Mouse (Mus musculus) intestine, embryonic 16.5 days (tissue): ENCODE data around the gene Kat5. TPM values are rescaled to one million over a fixed set of nuclear protein-coding genes. Genes with fewer than 3 reads are reported as not detected.
A peak's percentile ranks its signal among the peaks of the same experiment; 100 is the strongest.

Experiments used
- ATAC-seq: fragments of 200-750 bp; cut with Nextera tagmentation; 2 replicates; pipeline ENCODE4 v1.8.0; 2017; ENCODE audit warnings: moderate TSS enrichment, moderate library complexity
- H3K27ac ChIP-seq: fragments of 300-500 bp; sonication (generic); 2 replicates; pipeline ENCODE4 v1.5.1; 2014; ENCODE audit warnings: mild to moderate bottlenecking, low read length
- H3K27me3 ChIP-seq: fragments of 300-500 bp; sonication (generic); replicated peaks from 2 replicates; pipeline ENCODE4 v1.6.1; 2014; ENCODE audit warnings: low read length, control low read depth, mixed read lengths; ENCODE audit not compliant: control insufficient read depth, insufficient read depth
- H3K36me3 ChIP-seq: fragments of 300-500 bp; sonication (generic); 2 replicates; pipeline ENCODE4 v1.6.1; 2014; ENCODE audit warnings: low read length, control low read depth; ENCODE audit not compliant: control insufficient read depth, insufficient read depth
- H3K4me1 ChIP-seq: fragments of 300-500 bp; sonication (generic); 2 replicates; pipeline ENCODE4 v1.6.1; 2014; ENCODE audit warnings: low read length, control low read depth, mixed read lengths; ENCODE audit not compliant: control insufficient read depth, insufficient read depth
- H3K4me2 ChIP-seq: fragments of 300-500 bp; sonication (generic); 2 replicates; pipeline ENCODE4 v1.6.1; 2014; ENCODE audit warnings: low read depth, low read length, control low read depth
- H3K4me3 ChIP-seq: fragments of 300-500 bp; sonication (generic); 2 replicates; pipeline ENCODE4 v1.5.1; 2014; ENCODE audit warnings: mild to moderate bottlenecking, low read length
- H3K9ac ChIP-seq: fragments of 300-500 bp; sonication (generic); 2 replicates; pipeline ENCODE4 v1.6.1; 2014; ENCODE audit warnings: low read depth, low read length
- H3K9me3 ChIP-seq: fragments of 300-500 bp; sonication (generic); 2 replicates; pipeline ENCODE4 v1.6.1; 2016; ENCODE audit warnings: low read length, control low read depth; ENCODE audit not compliant: control insufficient read depth
- WGBS: fragments of 180-500 bp; shearing (Covaris S2); extraction: QIAGEN DNeasy Blood & Tissue Kit; methylation state at CpG from one replicate; pipeline ENCODE4 v1.1.7; 2014; 5-methylcytosine and 5-hydroxymethylcytosine counted together
- polyA plus RNA-seq: library from polyadenylated mRNA; unstranded; fragments of >200 nt; fragmentation: Nextera tagmentation; extraction: Ambion mirVana; gene quantifications from 2 replicates; pipeline ENCODE4 v1.2.1, GENCODE M21; 2015

Gene Kat5
- polyA plus RNA-seq: 40.2 and 40.9 TPM in 2 replicates

- Histone ChIP-seq H3K27me3 (no peaks in the 10 kb centered on the region), H3K9ac (peak within 1 kb of the TSS; percentile 87), H3K27ac (peak within 1 kb of the TSS; percentile 95), H3K9me3 (no peaks in the 10 kb centered on the region), H3K4me1 (peaks cover 16% of the 10 kb centered on the region), H3K36me3 (peaks cover 18% of the 10 kb centered on the region), H3K4me3 (peak within 1 kb of the TSS; percentile 70), H3K4me2 (peak within 1 kb of the TSS; percentile 77)
- ATAC-seq: peak; percentile 95
- WGBS: under 1% methylated on average over 55 of the region's 55 CpGs
These were observed at the start of gene Kat5 for GRCm38 (mm10) chr19:5609547-5610404. Gene Kat5 (minus strand): TSS chr19:5610237.

DNA sequence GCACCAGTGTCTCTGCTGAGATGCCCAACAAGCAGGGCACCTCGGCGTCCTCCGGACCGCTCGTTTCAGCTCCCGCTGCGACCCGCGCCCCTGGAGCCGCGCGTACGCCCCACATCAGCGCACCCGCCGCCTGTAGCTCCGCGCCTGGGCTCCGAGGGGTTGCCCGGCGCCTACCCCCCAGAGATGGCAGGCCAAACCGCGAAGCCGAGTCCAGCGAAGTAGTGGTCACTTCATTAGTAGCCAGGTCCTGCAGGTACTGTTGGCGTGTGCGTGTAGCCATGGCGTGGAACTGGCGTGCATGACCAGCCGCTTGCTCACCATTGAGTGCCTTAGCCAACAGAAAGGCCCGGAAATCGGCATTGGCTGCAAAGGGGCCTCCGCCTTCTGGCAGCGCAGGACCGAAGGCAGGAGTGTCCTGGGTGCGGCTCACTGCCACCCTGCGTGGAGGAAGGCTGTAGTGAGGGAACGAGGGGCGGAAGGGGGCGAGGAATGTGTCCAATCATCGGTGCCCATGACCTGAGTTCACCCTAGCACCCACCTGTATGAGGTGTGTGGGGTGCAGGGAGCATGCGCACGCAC is 44.8 kb upstream of the Kat5 start:
- Histone ChIP-seq H3K27ac (no peak overlapping the region), H3K36me3 (peaks cover 6% of the 10 kb centered on the region; the same call in 1 of the 2 replicates), H3K4me3 (peak overlapping the region; percentile 44), H3K27me3 (no peaks in the 10 kb centered on the region), H3K4me2 (peak overlapping the region; percentile 68), H3K9ac (peak overlapping the region; percentile 54), H3K4me1 (peaks cover 10% of the 10 kb centered on the region), H3K9me3 (no peaks in the 10 kb centered on the region)
- peak; percentile 9; the same call in 1 of the 2 replicates for ATAC-seq
- 23% methylated on average over 43 of the region's 43 CpGs for WGBS

- Histone ChIP-seq H3K36me3 (peaks cover 3% of the 10 kb centered on the region; the same call in 1 of the 2 replicates), H3K27me3 (no peaks in the 10 kb centered on the region), H3K9ac (peak overlapping the region; percentile 54), H3K27ac (no peak overlapping the region), H3K4me1 (peaks cover 15% of the 10 kb centered on the region), H3K9me3 (no peaks in the 10 kb centered on the region), H3K4me2 (peak overlapping the region; percentile 68), H3K4me3 (peak overlapping the region; percentile 44)
- peak; percentile 88 for ATAC-seq
- WGBS: 12% methylated on average over 62 of the region's 62 CpGs
These were observed 44.1 kb upstream of the Kat5 start for GRCm38 (mm10) chr19:5653969-5654719.

DNA sequence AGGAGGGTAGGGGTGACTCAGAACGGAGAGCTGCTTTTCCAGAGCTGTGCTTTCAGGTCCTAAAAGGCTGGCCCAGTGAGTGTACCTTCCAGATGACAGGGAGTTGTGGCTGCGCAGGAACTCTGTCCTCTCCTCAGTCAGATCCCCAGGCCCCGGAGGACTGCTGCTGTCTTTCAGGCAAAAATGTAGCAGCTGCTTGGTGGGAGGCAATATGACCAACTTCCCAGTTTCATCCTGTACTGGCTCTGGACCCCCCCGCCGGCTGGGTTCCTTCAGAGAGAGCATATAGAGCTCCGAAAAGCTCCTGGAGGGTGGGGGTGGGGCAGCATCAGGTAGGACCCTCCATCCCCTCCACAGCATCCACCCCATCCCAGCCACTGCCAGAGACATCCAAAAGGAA is 42.5 kb upstream of the Kat5 start:
- H3K27me3 ChIP-seq: no peaks in the 10 kb centered on the region
- H3K36me3 ChIP-seq: 0 out of 2 replicates have a peak, but pooled peaks cover 3% of the 10 kb centered on the region
- no peaks in the 10 kb centered on the region for H3K9me3 ChIP-seq
- no peak for ATAC-seq
- H3K4me1 ChIP-seq: peaks cover 22% of the 10 kb centered on the region
- no peak overlapping the region for H3K4me3 ChIP-seq
- no peak overlapping the region for H3K27ac ChIP-seq
- WGBS: 76% methylated on average over 6 of the region's 6 CpGs
- no peak overlapping the region for H3K4me2 ChIP-seq
- H3K9ac ChIP-seq: no peak overlapping the region

DNA sequence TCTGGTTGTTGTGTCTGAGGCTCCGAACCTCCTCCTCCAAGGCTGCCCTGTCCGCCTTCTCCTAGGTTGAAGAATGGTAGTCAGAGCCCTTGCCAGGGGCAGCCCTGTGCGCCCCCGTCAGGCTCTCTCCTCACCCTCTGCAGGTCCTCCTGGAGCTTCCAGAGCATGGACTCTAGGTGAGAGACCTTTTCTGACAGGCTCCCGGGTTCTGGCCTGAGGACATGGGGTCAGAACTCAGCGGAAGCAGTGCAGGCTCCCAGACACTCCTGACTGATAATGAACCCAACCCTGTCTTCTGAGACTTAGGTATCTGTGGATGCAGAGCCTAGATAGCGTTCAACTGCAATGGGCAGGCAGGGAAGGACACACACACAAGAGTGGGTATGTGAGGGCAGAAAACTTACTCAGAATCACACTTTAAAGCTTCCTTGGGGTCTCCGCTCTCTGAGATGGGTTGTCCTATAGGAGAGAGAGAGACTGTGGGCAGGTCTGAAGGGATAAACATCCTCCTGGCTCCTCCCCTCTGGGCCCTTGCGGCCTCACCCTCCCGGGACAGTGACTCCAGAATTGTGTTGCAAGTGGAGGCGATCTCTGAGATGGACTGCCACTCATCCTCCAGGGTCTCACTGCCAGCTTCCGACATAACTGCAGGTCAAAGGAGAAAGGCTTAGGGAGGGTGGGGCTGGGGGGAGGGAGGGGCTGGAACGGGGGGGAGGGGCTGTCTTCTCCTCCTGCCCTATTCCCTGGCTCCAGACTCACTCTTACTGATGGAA is 41.7 kb upstream of the Kat5 start:
- Histone ChIP-seq H3K36me3 (peaks cover 11% of the 10 kb centered on the region), H3K4me3 (no peak overlapping the region), H3K27ac (no peak overlapping the region), H3K9me3 (no peaks in the 10 kb centered on the region), H3K4me1 (peaks cover 22% of the 10 kb centered on the region), H3K9ac (no peak overlapping the region), H3K27me3 (no peaks in the 10 kb centered on the region), H3K4me2 (no peak overlapping the region)
- no peak for ATAC-seq
- 72% methylated on average over 13 of the region's 13 CpGs for WGBS

DNA sequence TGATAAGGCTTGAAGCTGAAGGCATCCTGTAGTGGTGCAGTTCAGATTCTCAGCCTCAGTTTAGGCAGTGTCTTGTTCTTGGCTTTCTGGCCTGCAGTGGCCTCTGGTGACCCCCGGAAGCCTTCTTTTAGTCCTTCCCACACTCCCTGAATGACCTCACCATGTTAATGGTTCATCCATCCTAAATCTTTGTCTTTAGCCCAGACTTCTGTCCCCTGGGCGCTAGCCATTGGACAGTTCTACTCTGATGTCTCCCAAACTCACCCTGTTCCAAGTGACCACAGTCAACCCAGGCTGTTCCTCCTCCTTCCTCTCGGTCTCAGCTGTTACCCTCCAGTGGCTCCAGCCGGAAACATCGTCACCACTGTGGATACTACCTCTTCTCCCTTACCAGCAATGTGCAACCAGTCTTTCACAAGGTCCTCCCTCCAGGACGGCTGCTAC is 39.3 kb upstream of the Kat5 start:
- H3K9me3 ChIP-seq: no peaks in the 10 kb centered on the region
- H3K9ac ChIP-seq: peak overlapping the region; percentile 57
- H3K4me1 ChIP-seq: peaks cover 17% of the 10 kb centered on the region
- H3K4me3 ChIP-seq: peak overlapping the region; percentile 40
- 64% methylated on average over 6 of the region's 6 CpGs for WGBS
- no peak for ATAC-seq
- peaks cover 22% of the 10 kb centered on the region for H3K36me3 ChIP-seq
- peak overlapping the region; percentile 79 for H3K27ac ChIP-seq
- H3K27me3 ChIP-seq: no peaks in the 10 kb centered on the region
- peak overlapping the region; percentile 57 for H3K4me2 ChIP-seq

- Histone ChIP-seq H3K36me3 (peaks cover 26% of the 10 kb centered on the region), H3K4me3 (peak overlapping the region; percentile 40), H3K4me1 (peaks cover 13% of the 10 kb centered on the region), H3K9ac (peak overlapping the region; percentile 57), H3K27me3 (no peaks in the 10 kb centered on the region), H3K9me3 (no peaks in the 10 kb centered on the region), H3K27ac (peak overlapping the region; percentile 79), H3K4me2 (peak overlapping the region; percentile 57)
- peak; percentile 93 for ATAC-seq
- 6% methylated on average over 26 of the region's 26 CpGs for WGBS
These were observed 38.6 kb upstream of the Kat5 start for GRCm38 (mm10) chr19:5648401-5649297.

GRCm38 (mm10) chr19:5647791-5648190 is 37.8 kb upstream of the Kat5 start:
- Histone ChIP-seq H3K9ac (peak overlapping the region; percentile 57; the same call in 1 of the 2 replicates), H3K27me3 (no peaks in the 10 kb centered on the region), H3K36me3 (peaks cover 29% of the 10 kb centered on the region), H3K4me3 (no peak overlapping the region), H3K4me1 (peaks cover 12% of the 10 kb centered on the region), H3K9me3 (no peaks in the 10 kb centered on the region), H3K27ac (no peak overlapping the region; the same call in 1 of the 2 replicates), H3K4me2 (no peak overlapping the region)
- no peak for ATAC-seq
- 91% methylated on average over 6 of the region's 6 CpGs for WGBS
